Mouse (Mus musculus): ENCODE data around the gene Kirrel3. TPM values are rescaled to one million over a fixed set of nuclear protein-coding genes. Genes with fewer than 3 reads are reported as not detected.

Gene Kirrel3
- polyA plus RNA-seq, 1 experiment from 2014 or later, result 6.9 TPM

DNA sequence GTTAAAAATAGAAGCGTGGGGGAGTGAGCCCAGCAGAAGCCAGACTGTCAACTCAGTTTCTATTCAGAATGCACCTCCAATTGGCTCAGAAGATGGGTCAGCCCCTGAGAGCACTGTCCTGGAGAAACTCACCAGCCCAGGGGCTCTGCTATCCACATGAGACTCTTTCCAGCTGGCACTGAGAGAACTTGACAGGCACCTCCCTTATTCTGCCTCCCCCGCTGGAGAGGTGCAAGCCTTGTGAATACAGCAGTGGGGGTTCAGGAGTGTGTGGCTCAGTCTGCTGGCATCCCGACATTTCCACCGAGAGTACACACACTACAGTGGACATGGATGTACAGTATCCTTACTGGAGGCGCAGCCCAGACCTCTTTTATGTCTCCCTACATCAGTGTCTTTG, 210.0 kb downstream of the Kirrel3 start:
- no peak for DNase-seq (ENCODE audit: low spot score)
- Histone ChIP-seq H3K9me3 (ENCODE audit: control insufficient read depth, low read length) (no peaks in the 10 kb centered on the region), H3K36me3 (ENCODE audit: control insufficient read depth, insufficient read depth, low read length) (no peaks in the 10 kb centered on the region), H3K4me2 (ENCODE audit: low read depth, low read length) (no peak overlapping the region), H3K27me3 (replicated peaks; ENCODE audit: control insufficient read depth, insufficient read depth, low read length) (no peaks in the 10 kb centered on the region), H3K4me3 (ENCODE audit: low read depth, low read length) (no peak overlapping the region), H3K4me1 (ENCODE audit: control insufficient read depth, insufficient read depth, low read length) (no peaks in the 10 kb centered on the region), H3K9ac (ENCODE audit: low read depth, low read length) (no peak overlapping the region), H3K27ac (replicated peaks; ENCODE audit: low read depth, low read length) (no peak overlapping the region)
- ATAC-seq (ENCODE audit: low read depth), result no peak
- WGBS, result 74% methylated on average over 5 of the region's 5 CpGs

DNA sequence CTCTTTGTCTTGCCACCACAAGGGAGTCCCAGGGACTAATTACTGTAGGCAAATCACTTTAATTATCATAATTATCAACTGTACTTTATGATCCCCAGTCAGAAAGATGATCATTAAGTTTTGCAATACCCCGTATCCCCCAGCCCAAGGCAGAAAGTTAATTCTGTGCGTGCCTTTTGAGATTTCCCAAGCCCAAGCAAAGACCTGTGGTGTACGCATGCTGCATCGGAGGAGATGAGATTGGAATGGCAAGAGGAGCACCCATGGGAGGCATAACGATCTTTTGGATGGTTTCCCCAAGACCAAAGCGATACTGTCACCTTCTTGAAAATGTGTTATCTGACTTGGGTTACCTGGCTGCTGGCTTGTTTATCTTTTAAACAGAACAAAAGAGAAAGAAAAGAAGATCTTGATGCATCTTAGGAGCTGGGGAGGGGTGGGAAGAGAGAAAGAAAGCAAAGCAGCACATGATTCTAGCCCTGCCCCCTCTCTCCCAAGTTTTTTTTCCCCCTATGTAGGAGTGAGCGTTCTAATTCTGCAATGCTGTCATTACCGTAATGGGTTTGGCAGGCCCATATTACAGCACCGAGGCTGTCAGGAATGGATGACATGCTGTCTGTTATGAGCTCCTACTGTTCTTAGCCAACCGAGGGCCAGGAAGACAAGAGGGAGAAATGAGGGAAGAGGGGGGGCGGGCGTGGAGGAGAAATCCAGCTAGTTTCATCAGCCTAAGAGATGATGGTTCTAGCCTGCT, 218.0 kb downstream of the Kirrel3 start:
- no peak overlapping the region for H3K27ac ChIP-seq (replicated peaks; ENCODE audit: low read depth, low read length)
- H3K4me1 ChIP-seq (ENCODE audit: control insufficient read depth, insufficient read depth, low read length), result peaks cover 4% of the 10 kb centered on the region; the same call in 1 of the 2 replicates
- no peak overlapping the region for H3K9ac ChIP-seq (ENCODE audit: low read depth, low read length)
- H3K4me2 ChIP-seq (ENCODE audit: low read depth, low read length), result no peak overlapping the region
- 75% methylated on average over 12 of the region's 12 CpGs for WGBS
- ATAC-seq (ENCODE audit: low read depth), result no peak
- no peak for DNase-seq (ENCODE audit: low spot score)
- H3K4me3 ChIP-seq (ENCODE audit: low read depth, low read length), result no peak overlapping the region
- no peaks in the 10 kb centered on the region for H3K27me3 ChIP-seq (replicated peaks; ENCODE audit: control insufficient read depth, insufficient read depth, low read length)
- H3K9me3 ChIP-seq (ENCODE audit: control insufficient read depth, low read length), result no peaks in the 10 kb centered on the region
- H3K36me3 ChIP-seq (ENCODE audit: control insufficient read depth, insufficient read depth, low read length), result no peaks in the 10 kb centered on the region

DNA sequence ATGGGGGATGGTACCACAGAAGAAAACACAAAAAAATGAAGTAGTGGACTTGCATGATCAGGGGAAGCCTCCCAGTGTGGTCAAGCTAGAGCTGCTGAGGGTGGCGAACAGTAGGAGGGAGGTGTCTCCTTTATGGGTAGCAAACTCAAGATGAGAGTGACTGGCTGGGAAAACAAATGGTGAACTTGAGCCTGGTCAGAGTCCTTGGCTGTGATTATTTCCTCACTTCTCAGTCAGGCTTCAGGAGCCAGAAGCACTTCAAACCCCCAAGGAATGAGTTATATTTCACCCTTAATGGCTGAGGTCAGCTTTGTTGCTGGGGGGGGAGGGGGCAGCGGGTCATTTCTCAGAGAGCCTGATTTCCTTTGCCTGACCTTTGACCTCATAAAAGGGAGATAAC, 218.7 kb downstream of the Kirrel3 start:
- no peaks in the 10 kb centered on the region for H3K9me3 ChIP-seq (ENCODE audit: control insufficient read depth, low read length)
- ATAC-seq (ENCODE audit: low read depth), result no peak
- no peak overlapping the region for H3K9ac ChIP-seq (ENCODE audit: low read depth, low read length)
- peaks cover 4% of the 10 kb centered on the region; the same call in 1 of the 2 replicates for H3K4me1 ChIP-seq (ENCODE audit: control insufficient read depth, insufficient read depth, low read length)
- no peak overlapping the region for H3K4me3 ChIP-seq (ENCODE audit: low read depth, low read length)
- H3K27ac ChIP-seq (replicated peaks; ENCODE audit: low read depth, low read length), result no peak overlapping the region
- 33% methylated on average over 2 of the region's 2 CpGs for WGBS
- no peak for DNase-seq (ENCODE audit: low spot score)
- no peak overlapping the region for H3K4me2 ChIP-seq (ENCODE audit: low read depth, low read length)
- H3K36me3 ChIP-seq (ENCODE audit: control insufficient read depth, insufficient read depth, low read length), result no peaks in the 10 kb centered on the region
- H3K27me3 ChIP-seq (replicated peaks; ENCODE audit: control insufficient read depth, insufficient read depth, low read length), result no peaks in the 10 kb centered on the region

DNA sequence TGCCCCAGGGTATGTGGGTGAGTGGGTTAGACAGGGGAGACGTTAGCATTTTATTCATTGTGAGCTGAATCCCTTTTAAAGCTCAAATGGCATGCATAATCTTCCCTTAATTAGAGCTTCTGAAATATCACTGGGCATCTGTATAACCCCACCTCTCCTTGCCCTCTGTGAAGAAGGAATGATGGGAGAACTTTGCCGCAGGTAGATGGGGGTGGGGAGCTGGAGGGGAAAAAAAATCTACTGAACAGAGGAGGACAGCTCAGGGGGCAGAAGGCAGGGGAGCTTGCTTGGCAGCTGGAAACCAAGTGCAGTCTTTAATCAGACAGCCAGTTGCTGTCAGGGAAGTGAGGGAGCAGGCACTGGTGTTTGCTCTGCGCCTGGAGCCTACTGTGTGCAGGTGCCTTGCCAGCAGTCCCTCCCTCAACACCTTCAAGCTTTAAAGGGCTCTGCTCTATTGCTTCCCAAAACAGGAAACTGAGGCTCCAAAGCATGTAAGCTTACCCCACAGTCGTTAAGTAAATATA, 220.7 kb downstream of the Kirrel3 start:
- Histone ChIP-seq H3K27ac (replicated peaks; ENCODE audit: low read depth, low read length) (no peak overlapping the region), H3K4me3 (ENCODE audit: low read depth, low read length) (no peak overlapping the region), H3K36me3 (ENCODE audit: control insufficient read depth, insufficient read depth, low read length) (no peaks in the 10 kb centered on the region), H3K4me1 (ENCODE audit: control insufficient read depth, insufficient read depth, low read length) (peaks cover 4% of the 10 kb centered on the region; the same call in 1 of the 2 replicates), H3K9me3 (ENCODE audit: control insufficient read depth, low read length) (no peaks in the 10 kb centered on the region), H3K27me3 (replicated peaks; ENCODE audit: control insufficient read depth, insufficient read depth, low read length) (no peaks in the 10 kb centered on the region), H3K4me2 (ENCODE audit: low read depth, low read length) (no peak overlapping the region), H3K9ac (ENCODE audit: low read depth, low read length) (no peak overlapping the region)
- ATAC-seq (ENCODE audit: low read depth) (no peak), DNase-seq (ENCODE audit: low spot score) (no peak)
- WGBS, result 26% methylated on average over 4 of the region's 4 CpGs

DNA sequence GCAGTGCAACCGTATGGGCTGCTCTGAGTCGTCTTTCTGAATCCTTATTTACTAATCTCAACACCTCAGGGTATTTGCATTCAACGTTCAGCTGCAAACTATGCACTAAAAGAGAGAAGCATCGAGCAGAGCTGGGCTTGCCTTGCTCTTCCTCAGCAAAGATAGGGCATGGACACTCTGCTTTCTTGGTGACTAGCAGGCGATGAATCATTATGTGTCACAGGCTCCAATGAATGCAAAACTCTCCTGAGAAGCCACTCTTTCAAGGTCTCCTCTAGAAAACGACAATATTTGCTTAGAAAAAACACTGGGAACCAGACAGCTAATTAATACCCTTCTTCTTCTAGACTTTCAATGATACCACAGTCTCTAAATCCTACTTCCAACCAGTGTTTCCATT, 223.0 kb downstream of the Kirrel3 start:
- 85% methylated on average over 6 of the region's 6 CpGs for WGBS
- Histone ChIP-seq H3K4me2 (ENCODE audit: low read depth, low read length) (no peak overlapping the region), H3K27ac (replicated peaks; ENCODE audit: low read depth, low read length) (no peak overlapping the region), H3K4me1 (ENCODE audit: control insufficient read depth, insufficient read depth, low read length) (peaks cover 10% of the 10 kb centered on the region; the same call in 1 of the 2 replicates), H3K9me3 (ENCODE audit: control insufficient read depth, low read length) (no peaks in the 10 kb centered on the region), H3K9ac (ENCODE audit: low read depth, low read length) (no peak overlapping the region), H3K27me3 (replicated peaks; ENCODE audit: control insufficient read depth, insufficient read depth, low read length) (no peaks in the 10 kb centered on the region), H3K36me3 (ENCODE audit: control insufficient read depth, insufficient read depth, low read length) (no peaks in the 10 kb centered on the region), H3K4me3 (ENCODE audit: low read depth, low read length) (no peak overlapping the region)
- ATAC-seq (ENCODE audit: low read depth) (no peak), DNase-seq (ENCODE audit: low spot score) (no peak)

DNA sequence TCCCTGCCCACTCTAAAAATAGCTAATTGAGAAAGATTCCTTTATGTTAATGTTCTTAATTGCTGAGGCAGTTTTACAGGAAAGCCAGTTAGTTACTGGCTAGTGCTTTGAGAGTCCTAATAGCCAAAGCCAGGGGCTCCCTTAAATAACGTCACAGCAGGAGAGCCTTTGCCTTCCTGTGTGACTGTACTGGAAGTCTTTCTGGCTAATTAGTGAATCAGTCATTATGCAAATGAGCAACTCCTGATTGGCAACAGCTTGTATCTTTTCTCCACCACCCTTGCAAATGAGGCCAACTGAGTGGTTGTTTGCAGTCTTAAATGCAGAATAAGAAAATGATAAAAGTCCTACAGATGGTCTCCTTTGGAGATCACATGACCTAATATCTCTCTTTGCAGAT, 226.3 kb downstream of the Kirrel3 start:
- Histone ChIP-seq H3K4me1 (ENCODE audit: control insufficient read depth, insufficient read depth, low read length) (peaks cover 9% of the 10 kb centered on the region; the same call in 1 of the 2 replicates), H3K9me3 (ENCODE audit: control insufficient read depth, low read length) (no peaks in the 10 kb centered on the region), H3K27me3 (replicated peaks; ENCODE audit: control insufficient read depth, insufficient read depth, low read length) (no peaks in the 10 kb centered on the region; the same call in 1 of the 2 replicates), H3K9ac (ENCODE audit: low read depth, low read length) (no peak overlapping the region), H3K27ac (replicated peaks; ENCODE audit: low read depth, low read length) (no peak overlapping the region), H3K4me3 (ENCODE audit: low read depth, low read length) (no peak overlapping the region), H3K4me2 (ENCODE audit: low read depth, low read length) (no peak overlapping the region), H3K36me3 (ENCODE audit: control insufficient read depth, insufficient read depth, low read length) (no peaks in the 10 kb centered on the region)
- 19% methylated on average over 1 of the region's 1 CpGs for WGBS
- ATAC-seq (ENCODE audit: low read depth) (no peak), DNase-seq (ENCODE audit: low spot score) (no peak)

DNA sequence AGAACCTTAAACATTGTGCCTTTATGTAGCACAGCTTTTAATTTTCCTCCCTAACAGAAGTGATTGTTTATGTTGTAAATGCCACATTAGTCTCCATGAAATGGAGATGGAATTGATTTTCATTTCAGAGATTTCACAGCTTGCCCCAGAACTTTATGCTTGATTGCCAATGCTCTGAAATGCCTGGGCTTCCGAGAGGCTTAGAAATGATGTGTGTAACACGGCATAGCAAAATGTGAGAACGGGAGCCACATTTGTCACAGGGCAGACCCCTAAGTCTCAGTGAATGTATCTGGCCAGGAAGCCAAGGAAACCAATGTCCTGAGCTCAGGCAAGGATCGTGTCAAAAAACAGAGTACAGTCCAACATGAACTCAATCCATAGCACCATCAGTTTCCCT, 227.3 kb downstream of the Kirrel3 start:
- WGBS, result 63% methylated on average over 4 of the region's 4 CpGs
- no peak overlapping the region for H3K27ac ChIP-seq (replicated peaks; ENCODE audit: low read depth, low read length)
- ATAC-seq (ENCODE audit: low read depth), result no peak
- H3K4me3 ChIP-seq (ENCODE audit: low read depth, low read length), result no peak overlapping the region
- H3K9ac ChIP-seq (ENCODE audit: low read depth, low read length), result no peak overlapping the region
- peaks cover 9% of the 10 kb centered on the region; the same call in 1 of the 2 replicates for H3K4me1 ChIP-seq (ENCODE audit: control insufficient read depth, insufficient read depth, low read length)
- H3K36me3 ChIP-seq (ENCODE audit: control insufficient read depth, insufficient read depth, low read length), result no peaks in the 10 kb centered on the region
- H3K4me2 ChIP-seq (ENCODE audit: low read depth, low read length), result no peak overlapping the region
- H3K27me3 ChIP-seq (replicated peaks; ENCODE audit: control insufficient read depth, insufficient read depth, low read length), result no peaks in the 10 kb centered on the region; the same call in 1 of the 2 replicates
- H3K9me3 ChIP-seq (ENCODE audit: control insufficient read depth, low read length), result no peaks in the 10 kb centered on the region
- DNase-seq (ENCODE audit: low spot score), result peak; percentile 52

DNA sequence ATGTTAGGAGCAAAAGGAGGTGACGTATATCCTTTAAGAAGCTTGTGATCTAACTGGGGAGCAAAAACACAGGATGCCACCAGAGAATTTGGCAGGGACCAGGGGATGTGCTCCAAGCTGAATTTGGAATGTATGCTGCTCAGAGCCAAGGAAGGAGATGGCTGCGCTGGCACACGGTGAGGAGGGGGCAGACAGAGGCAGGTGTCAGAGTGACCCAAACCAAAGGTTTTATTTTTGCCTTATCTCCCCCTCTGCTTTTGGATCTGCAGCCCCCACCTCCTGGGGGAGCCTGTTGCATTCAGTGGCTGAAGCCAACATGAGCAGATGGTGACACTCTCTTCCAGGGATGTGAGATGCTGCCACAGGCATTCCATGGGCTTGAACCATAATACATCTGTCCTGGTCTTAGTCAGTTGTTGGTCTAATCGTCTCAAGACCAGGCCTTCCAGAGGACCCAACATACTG, 227.8 kb downstream of the Kirrel3 start:
- DNase-seq (ENCODE audit: low spot score) (no peak), ATAC-seq (ENCODE audit: low read depth) (no peak)
- H3K4me1 ChIP-seq (ENCODE audit: control insufficient read depth, insufficient read depth, low read length), result peaks cover 9% of the 10 kb centered on the region; the same call in 1 of the 2 replicates
- H3K4me3 ChIP-seq (ENCODE audit: low read depth, low read length), result no peak overlapping the region
- 92% methylated on average over 4 of the region's 4 CpGs for WGBS
- no peak overlapping the region for H3K27ac ChIP-seq (replicated peaks; ENCODE audit: low read depth, low read length)
- no peaks in the 10 kb centered on the region for H3K36me3 ChIP-seq (ENCODE audit: control insufficient read depth, insufficient read depth, low read length)
- no peak overlapping the region for H3K9ac ChIP-seq (ENCODE audit: low read depth, low read length)
- H3K27me3 ChIP-seq (replicated peaks; ENCODE audit: control insufficient read depth, insufficient read depth, low read length), result no peaks in the 10 kb centered on the region; the same call in 1 of the 2 replicates
- no peaks in the 10 kb centered on the region for H3K9me3 ChIP-seq (ENCODE audit: control insufficient read depth, low read length)
- H3K4me2 ChIP-seq (ENCODE audit: low read depth, low read length), result no peak overlapping the region
